8 mouse cellular contexts compared by ENCODE assay signal in the genomic region with DNA sequence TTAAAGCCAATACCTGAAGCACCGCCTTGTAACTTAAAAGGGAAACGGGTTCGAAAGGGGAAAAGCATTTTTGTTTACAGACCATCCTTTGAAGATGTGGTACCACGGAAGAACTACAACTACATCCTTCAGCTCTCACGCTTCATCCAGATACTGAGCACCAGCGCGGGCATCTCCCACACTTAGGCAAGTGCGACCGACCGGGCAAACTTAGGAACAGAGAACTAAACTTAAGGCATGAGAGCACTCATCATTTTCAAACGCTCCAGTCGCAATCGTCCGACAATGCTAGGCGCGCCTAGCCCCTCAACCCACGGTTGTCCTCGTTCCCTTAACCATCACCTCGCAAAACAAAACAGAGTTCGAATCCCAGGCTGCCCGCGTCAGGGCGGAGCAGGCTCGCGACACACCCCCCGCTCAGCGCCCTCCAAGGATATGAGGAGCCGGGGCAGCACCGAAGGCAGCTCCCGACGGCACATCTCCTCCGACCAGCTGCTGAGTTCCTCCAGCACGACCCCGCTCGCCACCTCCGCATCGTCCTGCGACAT. TPM values are rescaled to one million over a fixed set of nuclear protein-coding genes. Genes with fewer than 3 reads are reported as not detected.
DNase-seq lines count a peak whose midpoint lies in the region; ATAC-seq and TF ChIP-seq lines count a peak whose summit lies in the region.

No protein-coding gene starts in this region.

- under 1% methylated on average over 38 of the region's 38 CpGs for WGBS in kidney, embryonic 16.5 days
- 1% methylated on average over 38 of the region's 38 CpGs for WGBS in embryonic facial prominence, embryonic 10.5 days
- 2% methylated on average over 38 of the region's 38 CpGs for WGBS in intestine, embryonic 14.5 days
- under 1% methylated on average over 38 of the region's 38 CpGs for WGBS in midbrain, postnatal 0 days

- ATAC-seq in kidney, embryonic 16.5 days (ENCODE audit: low FRiP score, low TSS enrichment) = peak; percentile 40; the same call in 1 of the 2 replicates
- peak; percentile 85 for ATAC-seq in intestine, embryonic 14.5 days (replicated peaks; ENCODE audit: low FRiP score, low TSS enrichment, low read depth)
- ATAC-seq in midbrain, postnatal 0 days (ENCODE audit: low FRiP score) = peak; percentile 64

- no peaks in the 10 kb centered on the region for H3K27me3 ChIP-seq in kidney, embryonic 16.5 days (ENCODE audit: insufficient read depth, low read length)
- no peaks in the 10 kb centered on the region for H3K27me3 ChIP-seq in embryonic facial prominence, embryonic 10.5 days (replicated peaks; ENCODE audit: low read depth, poor library complexity, severe bottlenecking)
- no peaks in the 10 kb centered on the region for H3K27me3 ChIP-seq in intestine, embryonic 14.5 days (replicated peaks; ENCODE audit: control insufficient read depth, insufficient read depth, low read length)
- no peaks in the 10 kb centered on the region for H3K27me3 ChIP-seq in midbrain, postnatal 0 days (ENCODE audit: insufficient read depth, low read length)

- peak overlapping the region; percentile 87 for H3K4me3 ChIP-seq in kidney, embryonic 16.5 days (ENCODE audit: low read length)
- H3K4me3 ChIP-seq in embryonic facial prominence, embryonic 10.5 days = peak overlapping the region; percentile 80
- H3K4me3 ChIP-seq in intestine, embryonic 14.5 days (ENCODE audit: low read depth, low read length) = peak overlapping the region; percentile 59
- peak overlapping the region; percentile 78 for H3K4me3 ChIP-seq in midbrain, postnatal 0 days (ENCODE audit: low read depth, low read length)

- DNase-seq in kidney, postnatal 14 days = no peak
- DNase-seq in embryonic facial prominence, embryonic 10.5 days (ENCODE audit: low spot score) = no peak
- no peak for DNase-seq in intestine, embryonic 14.5 days (ENCODE audit: low spot score)
- DNase-seq in midbrain, postnatal 0 days (ENCODE audit: low spot score) = peak; percentile 10
- DNase-seq in retina, embryonic 14.5 days (ENCODE audit: low spot score) = no peak
- no peak for DNase-seq in right cerebral cortex, adult 18-20 months
- no peak for DNase-seq in urinary bladder, postnatal 10 days (ENCODE audit: low spot score)

- peak overlapping the region; percentile 20; the same call in 1 of the 2 replicates for H3K27ac ChIP-seq in kidney, embryonic 16.5 days (ENCODE audit: low read length)
- H3K27ac ChIP-seq in embryonic facial prominence, embryonic 10.5 days (replicated peaks) = peak overlapping the region; percentile 91
- peak overlapping the region; percentile 71; the same call in 1 of the 2 replicates for H3K27ac ChIP-seq in intestine, embryonic 14.5 days (ENCODE audit: low read depth)
- H3K27ac ChIP-seq in midbrain, postnatal 0 days (ENCODE audit: low read depth, low read length) = peak overlapping the region; percentile 75; the same call in 1 of the 2 replicates

- H3K4me1 ChIP-seq in kidney, embryonic 16.5 days (ENCODE audit: insufficient read depth, low read length) = peaks cover 13% of the 10 kb centered on the region; the same call in 1 of the 2 replicates
- H3K4me1 ChIP-seq in embryonic facial prominence, embryonic 10.5 days = peaks cover 6% of the 10 kb centered on the region
- H3K4me1 ChIP-seq in intestine, embryonic 14.5 days (replicated peaks; ENCODE audit: control insufficient read depth, insufficient read depth, low read length) = peaks cover 6% of the 10 kb centered on the region
- no peaks in the 10 kb centered on the region for H3K4me1 ChIP-seq in midbrain, postnatal 0 days (ENCODE audit: insufficient read depth, low read length)

- peaks cover 10% of the 10 kb centered on the region; the same call in 1 of the 2 replicates for H3K36me3 ChIP-seq in kidney, embryonic 16.5 days (ENCODE audit: insufficient read depth, low read length)
- H3K36me3 ChIP-seq in embryonic facial prominence, embryonic 10.5 days (replicated peaks) = peaks cover 10% of the 10 kb centered on the region; the same call in 1 of the 2 replicates
- no peaks in the 10 kb centered on the region for H3K36me3 ChIP-seq in intestine, embryonic 14.5 days (ENCODE audit: control insufficient read depth, insufficient read depth, low read length)
- H3K36me3 ChIP-seq in midbrain, postnatal 0 days (ENCODE audit: insufficient read depth, low read length) = no peaks in the 10 kb centered on the region

- H3K4me2 ChIP-seq in kidney, embryonic 16.5 days (replicated peaks; ENCODE audit: low read depth, low read length) = peak overlapping the region; percentile 78
- H3K4me2 ChIP-seq in intestine, embryonic 14.5 days (ENCODE audit: low read length) = peak overlapping the region; percentile 66
- H3K4me2 ChIP-seq in midbrain, postnatal 0 days (ENCODE audit: low read depth, low read length, poor library complexity, severe bottlenecking) = peak overlapping the region; percentile 83

- no peak for TF ChIP-seq CTCF in midbrain, postnatal 0 days (IDR thresholded peaks at IDR 0.05)

- peak overlapping the region; percentile 73 for H3K9ac ChIP-seq in kidney, embryonic 16.5 days (replicated peaks; ENCODE audit: low read length)
- H3K9ac ChIP-seq in intestine, embryonic 14.5 days (ENCODE audit: low read length) = peak overlapping the region; percentile 66
- H3K9ac ChIP-seq in midbrain, postnatal 0 days (replicated peaks; ENCODE audit: low read length, poor library complexity, severe bottlenecking) = peak overlapping the region; percentile 70

- no peaks in the 10 kb centered on the region for H3K9me3 ChIP-seq in kidney, embryonic 16.5 days (ENCODE audit: low read length)
- no peaks in the 10 kb centered on the region for H3K9me3 ChIP-seq in embryonic facial prominence, embryonic 10.5 days
- H3K9me3 ChIP-seq in intestine, embryonic 14.5 days (ENCODE audit: control insufficient read depth, low read length) = no peaks in the 10 kb centered on the region
- no peaks in the 10 kb centered on the region for H3K9me3 ChIP-seq in midbrain, postnatal 0 days (ENCODE audit: low read length)

RNA-seq across cellular contexts. Expression of a gene that starts 0.3 kb away (rescaled TPM):
- polyA plus RNA-seq in kidney, embryonic 16.5 days (2015; fragmentation: Nextera tagmentation; extraction: Ambion mirVana) = 29.2 and 29.4 TPM in 2 replicates
- polyA plus RNA-seq in embryonic facial prominence, embryonic 10.5 days (2016; fragmentation: Nextera tagmentation; extraction: Ambion mirVana) = 46.6 and 48.2 TPM in 2 replicates
- 20.7 and 22.6 TPM in 2 replicates for polyA plus RNA-seq in intestine, embryonic 14.5 days (2014; fragmentation: Nextera tagmentation; extraction: Ambion mirVana)
- total RNA-seq in midbrain, postnatal 0 days (2014; rRNA removed) = 5.2 and 5.6 TPM in 2 replicates
- polyA plus RNA-seq in midbrain, postnatal 0 days (2015; fragmentation: Nextera tagmentation; extraction: Ambion mirVana) = 1.8 TPM in 2 replicates

RNA-seq across cellular contexts. Expression of a gene that starts 0.4 kb away (rescaled TPM):
- 10.5 and 11.1 TPM in 2 replicates for polyA plus RNA-seq in kidney, embryonic 16.5 days (2015; fragmentation: Nextera tagmentation; extraction: Ambion mirVana)
- 10.9 and 11.8 TPM in 2 replicates for polyA plus RNA-seq in embryonic facial prominence, embryonic 10.5 days (2016; fragmentation: Nextera tagmentation; extraction: Ambion mirVana)
- 7.5 and 8.7 TPM in 2 replicates for polyA plus RNA-seq in intestine, embryonic 14.5 days (2014; fragmentation: Nextera tagmentation; extraction: Ambion mirVana)
- total RNA-seq in midbrain, postnatal 0 days (2014; rRNA removed) = 3.6 and 6.9 TPM in 2 replicates
- 4.9 and 5.2 TPM in 2 replicates for polyA plus RNA-seq in midbrain, postnatal 0 days (2015; fragmentation: Nextera tagmentation; extraction: Ambion mirVana)

RNA-seq across cellular contexts. Expression of a gene that starts 53.8 kb away (rescaled TPM):
- 0.09 and 0.10 TPM in 2 replicates for polyA plus RNA-seq in kidney, embryonic 16.5 days (2015; fragmentation: Nextera tagmentation; extraction: Ambion mirVana)
- polyA plus RNA-seq in embryonic facial prominence, embryonic 10.5 days (2016; fragmentation: Nextera tagmentation; extraction: Ambion mirVana) = not detected in 2 replicates
- polyA plus RNA-seq in intestine, embryonic 14.5 days (2014; fragmentation: Nextera tagmentation; extraction: Ambion mirVana) = not detected in 2 replicates
- total RNA-seq in midbrain, postnatal 0 days (2014; rRNA removed) = not detected in 2 replicates
- polyA plus RNA-seq in midbrain, postnatal 0 days (2015; fragmentation: Nextera tagmentation; extraction: Ambion mirVana) = not detected in 2 replicates

Comparison
In these comparisons a context has a peak if more than half of its experiments do, and no peak if none do; other contexts are left out.
1. H3K27ac ChIP-seq: peak in every context shown above with its lines; median percentile 91 in embryonic facial prominence, embryonic 10.5 days; 75 in midbrain, postnatal 0 days; 71 in intestine, embryonic 14.5 days; 20 in kidney, embryonic 16.5 days.